Mouse (Mus musculus): ENCODE measurements around the gene Actr5. TPM values are rescaled to one million over a fixed set of nuclear protein-coding genes. Genes with fewer than 3 reads are reported as not detected.

Gene Actr5
- total and polyA plus RNA-seq, 3 experiments, result 17.0 to 20.8 TPM; not detected in 1

DNA sequence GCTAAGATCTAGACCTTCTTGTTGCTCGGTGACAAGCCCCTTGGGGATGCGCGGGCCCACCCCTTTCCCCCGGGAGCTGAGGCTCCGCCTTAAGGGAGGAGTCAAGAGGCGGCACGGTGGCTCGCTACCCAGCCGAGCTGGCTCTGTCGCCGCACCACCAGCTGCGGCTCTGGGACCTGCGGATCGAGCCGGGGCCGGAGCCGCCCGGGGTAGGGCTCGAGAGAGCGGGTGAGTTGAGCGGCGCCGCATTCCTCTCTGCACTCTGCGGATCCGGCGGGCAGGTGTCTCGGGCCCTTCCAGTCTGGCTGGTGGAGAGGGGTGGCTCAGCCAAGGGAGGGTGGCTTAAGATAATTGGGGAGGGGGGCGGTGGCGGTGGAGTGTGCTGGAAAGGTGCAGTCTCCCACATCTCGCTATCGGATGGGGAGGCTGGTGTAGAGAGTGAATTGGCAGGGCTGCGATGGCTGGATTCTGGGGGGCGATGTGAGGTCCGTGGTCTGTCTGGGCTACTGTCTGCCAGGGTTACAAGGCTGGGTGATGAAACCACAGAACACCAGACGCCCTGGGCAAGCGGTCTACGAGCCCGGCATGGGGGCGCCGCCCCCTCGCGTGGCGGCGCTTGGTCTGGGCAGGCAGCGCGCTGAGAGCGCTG is 42.5 kb downstream of the Actr5 start:
- no peak overlapping the region for H3K4me3 ChIP-seq (ENCODE audit: control insufficient read depth in 1 of 2, insufficient read depth in 1 of 2, low read depth in 2 of 2, low read length in 2 of 2)

GRCm38 (mm10) chr2:158667671-158668432 is 43.2 kb downstream of the Actr5 start:
- no peak for DNase-seq (ENCODE audit: low read depth, low spot score)
- no peak overlapping the region for H3K4me3 ChIP-seq (ENCODE audit: control insufficient read depth in 1 of 2, insufficient read depth in 1 of 2, low read depth in 2 of 2, low read length in 2 of 2)

More for the DNA sequence above, 42.5 kb downstream of the Actr5 start:
- Histone ChIP-seq H3K27me3 (ENCODE audit: control insufficient read depth in 1 of 2, insufficient read depth in 2 of 2, low read length in 2 of 2) (no peaks in the 10 kb centered on the region), H3K4me1 (ENCODE audit: control insufficient read depth in 1 of 2, insufficient read depth in 2 of 2, low read length in 2 of 2) (no peaks in the 10 kb centered on the region), H3K79me2 (ENCODE audit: control insufficient read depth, insufficient read depth, low read length, poor library complexity) (no peaks in the 10 kb centered on the region), H3K36me3 (ENCODE audit: control insufficient read depth in 1 of 2, insufficient read depth in 2 of 2, low read length in 2 of 2) (no peaks in the 10 kb centered on the region), H3K27ac (ENCODE audit: control insufficient read depth, low read depth, low read length) (no peak overlapping the region), H3K9me3 (replicated peaks; ENCODE audit: insufficient read depth, low read length) (no peaks in the 10 kb centered on the region), H3K9ac (ENCODE audit: control insufficient read depth, low read depth, low read length, poor library complexity, severe bottlenecking) (no peak overlapping the region)
- TF ChIP-seq MXI1 (IDR thresholded peaks at IDR 0.05; ENCODE audit: low read depth, low read length) (no peak), TCF12 (IDR thresholded peaks at IDR 0.05; ENCODE audit: low read depth, low read length) (no peak), SMC3 (IDR thresholded peaks at IDR 0.05; ENCODE audit: low read depth, low read length) (no peak), ZMIZ1 (IDR thresholded peaks at IDR 0.05; ENCODE audit: low read depth, low read length) (no peak), SIN3A (IDR thresholded peaks at IDR 0.05; ENCODE audit: low read length) (no peak), MEF2A (IDR thresholded peaks at IDR 0.05; ENCODE audit: extremely low read depth, insufficient replicate concordance, low read depth, low read length, poor library complexity, severe bottlenecking) (no peak), NELFE (IDR thresholded peaks at IDR 0.05; ENCODE audit: low read depth, low read length) (no peak), GATA1 (IDR thresholded peaks at IDR 0.05; ENCODE audit: low read depth, low read length) (no peak), KAT2A (conservative IDR thresholded peaks at IDR 0.05; ENCODE audit: low read depth, low read length) (no peak), MAZ (IDR thresholded peaks at IDR 0.05; ENCODE audit: low read depth, low read length) (no peak), JUND (IDR thresholded peaks at IDR 0.05; ENCODE audit: low read depth, low read length) (no peak), BHLHE40 (IDR thresholded peaks at IDR 0.05; ENCODE audit: borderline replicate concordance, low read depth, low read length) (no peak), USF1 (IDR thresholded peaks at IDR 0.05; ENCODE audit: low read depth, low read length) (no peak), POLR2A (IDR thresholded peaks at IDR 0.05; ENCODE audit: control insufficient read depth in 1 of 2, insufficient read depth in 1 of 2, low read depth in 1 of 2, low read length in 2 of 2, poor library complexity in 1 of 2) (no peak; a peak in 1 of 4 replicates), NRF1 (IDR thresholded peaks at IDR 0.05; ENCODE audit: insufficient read depth, low read depth, low read length, poor library complexity, severe bottlenecking) (no peak), CHD1 (IDR thresholded peaks at IDR 0.05; ENCODE audit: low read depth, low read length) (no peak), POLR2AphosphoS2 (IDR thresholded peaks at IDR 0.05; ENCODE audit: low read length) (no peak), RAD21 (IDR thresholded peaks at IDR 0.05; ENCODE audit: low read depth, low read length) (no peak)
- no peak for DNase-seq (ENCODE audit: low read depth, low spot score)

More at GRCm38 (mm10) chr2:158667671-158668432, 43.2 kb downstream of the Actr5 start:
- H3K27me3 ChIP-seq (ENCODE audit: control insufficient read depth in 1 of 2, insufficient read depth in 2 of 2, low read length in 2 of 2), result no peaks in the 10 kb centered on the region
- no peaks in the 10 kb centered on the region for H3K9me3 ChIP-seq (replicated peaks; ENCODE audit: insufficient read depth, low read length)
- H3K9ac ChIP-seq (ENCODE audit: control insufficient read depth, low read depth, low read length, poor library complexity, severe bottlenecking), result no peak overlapping the region
- no peak overlapping the region for H3K27ac ChIP-seq (ENCODE audit: control insufficient read depth, low read depth, low read length)
- no peaks in the 10 kb centered on the region for H3K79me2 ChIP-seq (ENCODE audit: control insufficient read depth, insufficient read depth, low read length, poor library complexity)
- H3K4me1 ChIP-seq (ENCODE audit: control insufficient read depth in 1 of 2, insufficient read depth in 2 of 2, low read length in 2 of 2), result no peaks in the 10 kb centered on the region
- H3K36me3 ChIP-seq (ENCODE audit: control insufficient read depth in 1 of 2, insufficient read depth in 2 of 2, low read length in 2 of 2), result no peaks in the 10 kb centered on the region
- no peak for TF ChIP-seq CHD1 (IDR thresholded peaks at IDR 0.05; ENCODE audit: low read depth, low read length)
- TF ChIP-seq SIN3A (IDR thresholded peaks at IDR 0.05; ENCODE audit: low read length), result no peak
- no peak for TF ChIP-seq MYC (IDR thresholded peaks at IDR 0.05; ENCODE audit: low read depth, low read length)
- no peak for TF ChIP-seq CHD2 (IDR thresholded peaks at IDR 0.05; ENCODE audit: low read length)
- no peak for TF ChIP-seq ZNF384 (IDR thresholded peaks at IDR 0.05; ENCODE audit: low read depth, low read length)
- no peak for TF ChIP-seq ZKSCAN1 (IDR thresholded peaks at IDR 0.05; ENCODE audit: low read depth, low read length)
- TF ChIP-seq MAZ (IDR thresholded peaks at IDR 0.05; ENCODE audit: low read depth, low read length), result no peak
- TF ChIP-seq ZMIZ1 (IDR thresholded peaks at IDR 0.05; ENCODE audit: low read depth, low read length), result no peak
- no peak for TF ChIP-seq TCF12 (IDR thresholded peaks at IDR 0.05; ENCODE audit: low read depth, low read length)
- TF ChIP-seq UBTF (IDR thresholded peaks at IDR 0.05; ENCODE audit: borderline replicate concordance, insufficient read depth, low read depth, low read length), result no peak
- TF ChIP-seq BHLHE40 (IDR thresholded peaks at IDR 0.05; ENCODE audit: borderline replicate concordance, low read depth, low read length), result no peak

All from MEL (cell line).